Mouse (Mus musculus) C2C12 (cell line): ENCODE data around the gene Rfxank. TPM values are rescaled to one million over a fixed set of nuclear protein-coding genes. Genes with fewer than 3 reads are reported as not detected.
A peak's percentile ranks its signal among the peaks of the same experiment; 100 is the strongest.

Source experiments
- H3K27me3 ChIP-seq: one replicate; pipeline ENCODE4 v1.6.1; 2011; ENCODE audit not compliant: control insufficient read depth, insufficient read depth, insufficient read length
- H3K36me3 ChIP-seq: one replicate; pipeline ENCODE4 v1.6.1; 2011; ENCODE audit not compliant: control insufficient read depth, insufficient read depth
- H3K4me3 ChIP-seq: one replicate; pipeline ENCODE4 v1.5.1; 2011; ENCODE audit warnings: mild to moderate bottlenecking, control low read depth; ENCODE audit not compliant: poor library complexity, insufficient read depth, severe bottlenecking
- H3K79me2 ChIP-seq: one replicate; pipeline ENCODE4 v1.6.1; 2011; ENCODE audit not compliant: control insufficient read depth, insufficient read depth
- H3K79me3 ChIP-seq: one replicate; pipeline ENCODE4 v1.6.1; 2011; ENCODE audit warnings: low read depth, control low read depth
- H3ac ChIP-seq: one replicate; pipeline ENCODE3; 2011; ENCODE audit warnings: low read depth; ENCODE audit not compliant: control insufficient read depth, insufficient read length
- CEBPB ChIP-seq: IDR thresholded peaks from one replicate; pipeline ENCODE4 v1.6.1; 2011; ENCODE audit warnings: low read depth, mild to moderate bottlenecking, control low read depth, moderate library complexity
- CTCF ChIP-seq: IDR thresholded peaks from one replicate; pipeline ENCODE4 v1.5.1; 2011; ENCODE audit not compliant: control insufficient read depth, insufficient read depth, insufficient read length
- FOSL1 ChIP-seq: IDR thresholded peaks from one replicate; pipeline ENCODE4 v1.8.0; 2011; ENCODE audit warnings: mild to moderate bottlenecking, low read length; ENCODE audit not compliant: poor library complexity, insufficient read depth, severe bottlenecking
- MAX ChIP-seq: IDR thresholded peaks from one replicate; pipeline ENCODE4 v1.6.1; 2011; ENCODE audit warnings: mild to moderate bottlenecking, control low read depth
- MYOD1 ChIP-seq: IDR thresholded peaks from one replicate; pipeline ENCODE4 v1.6.1; 2011; ENCODE audit warnings: low read depth; ENCODE audit not compliant: control insufficient read depth, insufficient read length
- MYOG ChIP-seq: IDR thresholded peaks from one replicate; pipeline ENCODE4 v1.6.1; 2011; ENCODE audit not compliant: control insufficient read depth, insufficient read length; ENCODE audit errors: extremely low read depth
- USF1 ChIP-seq: IDR thresholded peaks from one replicate; pipeline ENCODE4 v1.6.1; 2011; ENCODE audit warnings: low read depth, mild to moderate bottlenecking, control low read depth, moderate library complexity
- microRNA-seq: library from miRNA; unstranded; fragments of <30 nt; microRNA quantifications from one replicate; pipeline ENCODE4, GENCODE M21; 2019; ENCODE audit warnings: borderline microRNAs expressed
- polyA plus RNA-seq: library from polyadenylated mRNA; unstranded; fragments of >200 nt; fragmentation: generic; extraction: Trizol; gene quantifications from one replicate; pipeline ENCODE4 v1.2.1, GENCODE M21; 2012; ENCODE audit warnings: missing spikeins

Rfxank gene
- polyA plus RNA-seq, 1 experiment: 7.9 TPM

DNA sequence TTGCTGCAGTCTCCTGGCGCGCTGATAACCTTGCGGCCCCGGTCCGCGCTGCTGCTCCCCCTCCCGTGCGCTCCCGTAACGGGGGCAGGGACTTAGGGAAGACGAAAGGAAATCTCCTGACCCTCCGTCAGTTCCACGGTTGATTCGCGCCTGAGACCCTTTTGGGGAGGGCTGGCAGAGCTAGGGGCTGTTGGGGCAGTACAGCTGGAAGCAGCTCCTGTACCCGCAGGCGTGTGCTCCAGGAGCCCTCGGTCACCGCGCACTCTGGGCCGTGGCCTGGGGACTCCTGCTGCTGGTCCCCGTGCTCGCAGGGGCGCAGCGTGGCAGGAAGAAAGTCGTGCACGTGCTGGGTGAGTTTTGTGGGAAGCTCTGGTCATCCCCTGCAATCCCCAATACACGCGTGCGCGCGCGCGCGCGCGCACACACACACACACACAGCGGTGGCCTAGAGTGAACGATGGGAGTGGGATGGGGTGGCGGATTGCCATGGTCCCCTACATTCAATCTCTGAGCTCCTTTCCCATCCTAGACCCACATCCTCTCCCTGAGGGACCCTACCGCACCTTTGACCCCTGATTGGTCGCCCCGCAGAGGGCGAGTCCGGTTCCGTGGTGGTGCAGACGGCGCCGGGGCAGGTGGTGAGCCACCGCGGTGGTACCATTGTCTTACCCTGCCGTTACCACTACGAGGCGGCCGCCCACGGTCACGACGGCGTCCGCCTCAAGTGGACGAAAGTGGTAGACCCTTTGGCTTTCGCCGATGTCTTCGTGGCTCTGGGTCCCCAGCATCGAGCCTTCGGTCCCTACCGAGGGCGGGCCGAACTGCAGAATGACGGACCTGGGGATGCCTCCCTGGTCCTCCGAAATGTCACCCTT lies 54.5 kb downstream of the Rfxank start:
- TF ChIP-seq CTCF (no peak), MYOG (no peak), USF1 (no peak), CEBPB (no peak)

DNA sequence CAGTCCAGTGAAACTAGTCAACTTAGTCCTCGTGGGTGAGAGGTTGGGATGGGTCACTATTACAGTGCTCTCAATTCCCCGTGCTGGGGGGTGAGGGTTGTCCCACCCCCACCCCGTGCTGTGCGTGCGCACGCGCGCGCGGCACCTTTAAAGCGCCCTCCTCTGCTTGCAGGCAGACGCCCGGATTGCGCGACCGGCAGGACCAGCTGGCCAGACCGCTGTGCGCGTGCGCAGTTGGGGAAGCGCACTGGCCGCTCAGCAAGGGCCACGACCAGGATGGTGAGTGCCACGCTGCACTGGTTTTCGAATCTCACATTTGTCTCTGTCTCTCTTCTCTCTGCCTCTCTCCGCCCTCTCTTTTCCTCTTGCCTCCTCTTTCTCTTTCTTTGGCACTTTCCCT lies 55.7 kb downstream of the Rfxank start, which contains the start of gene Hapln4:
Gene Hapln4 (plus strand): TSS at position 173 of the 400 bp plus-strand sequence.
- H3K27me3 ChIP-seq: peaks cover 35% of the 10 kb centered on the region
- H3K79me3 ChIP-seq: no peaks in the 10 kb centered on the region
- no peaks in the 10 kb centered on the region for H3K36me3 ChIP-seq
- no peak within 1 kb of the TSS for H3ac ChIP-seq
- no peaks in the 10 kb centered on the region for H3K79me2 ChIP-seq
- peak within 1 kb of the TSS; percentile 11 for H3K4me3 ChIP-seq
- TF ChIP-seq MYOG (no peak), MAX (no peak), CTCF (no peak), MYOD1 (no peak), FOSL1 (no peak), USF1 (no peak), CEBPB (no peak)

More for the DNA sequence above, 54.5 kb downstream of the Rfxank start:
- Histone ChIP-seq H3K79me2 (no peaks in the 10 kb centered on the region), H3K36me3 (no peaks in the 10 kb centered on the region), H3K27me3 (peaks cover 46% of the 10 kb centered on the region), H3K79me3 (no peaks in the 10 kb centered on the region), H3K4me3 (no peak overlapping the region), H3ac (no peak overlapping the region)

DNA sequence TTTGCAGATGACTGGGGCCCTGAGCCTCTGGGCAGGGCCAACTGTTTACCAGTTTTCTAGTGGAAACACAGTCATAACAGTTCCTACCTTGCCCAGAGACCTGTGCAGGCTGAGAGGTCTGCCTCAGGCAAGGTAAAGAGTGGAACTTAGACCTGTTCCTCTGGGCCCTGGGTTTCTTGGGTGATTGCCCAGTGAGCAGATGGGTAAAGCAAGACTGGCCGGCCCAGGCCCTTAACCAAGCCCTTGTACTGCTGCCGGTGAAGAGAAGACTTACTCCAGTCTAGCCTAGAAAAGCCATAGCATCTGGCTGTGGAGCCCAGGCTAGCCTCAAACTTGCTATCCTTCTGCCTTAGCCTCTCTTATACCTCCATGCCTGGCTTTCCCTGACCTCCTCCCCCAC lies 57.0 kb downstream of the Rfxank start:
- Histone ChIP-seq H3K27me3 (peaks cover 26% of the 10 kb centered on the region), H3K4me3 (no peak overlapping the region)
- TF ChIP-seq FOSL1 (no peak), USF1 (no peak), MYOD1 (no peak), MYOG (no peak), CEBPB (no peak), MAX (no peak), CTCF (no peak)

More for the DNA sequence above, 57.0 kb downstream of the Rfxank start:
- Histone ChIP-seq H3K36me3 (no peaks in the 10 kb centered on the region), H3K79me2 (no peaks in the 10 kb centered on the region), H3K79me3 (no peaks in the 10 kb centered on the region), H3ac (no peak overlapping the region)

Small RNAs within 50 kb of the gene (microRNA-seq; reads per million reads assigned to microRNA genes)
- not detected for gene Mir7066

Other genes with a start within 250 kb of the Rfxank start
- gene Tssk6, start 237.0 kb downstream of the Rfxank start, polyA plus RNA-seq: 0.57 TPM
- 135 TPM for gene Ndufa13, start 236.6 kb downstream of the Rfxank start, polyA plus RNA-seq
- 2.6 TPM for gene Yjefn3, start 236.4 kb downstream of the Rfxank start, polyA plus RNA-seq
- gene Gatad2a, start 142.8 kb downstream of the Rfxank start, polyA plus RNA-seq: 59.3 TPM
- 24.0 TPM for gene Mau2, start 96.4 kb downstream of the Rfxank start, polyA plus RNA-seq
- gene Sugp1, start 96.3 kb downstream of the Rfxank start, polyA plus RNA-seq: 28.2 TPM
- 0.57 TPM for gene Tm6sf2, start 66.2 kb downstream of the Rfxank start, polyA plus RNA-seq
- 1.0 TPM for gene Hapln4, start 55.7 kb downstream of the Rfxank start, polyA plus RNA-seq
- not detected for gene Ncan, start 18.3 kb downstream of the Rfxank start, polyA plus RNA-seq
- gene Nr2c2ap, start 7.8 kb downstream of the Rfxank start, polyA plus RNA-seq: 37.3 TPM
- 49.8 TPM for gene Borcs8, start 345 bp upstream of the Rfxank start, polyA plus RNA-seq
- gene Mef2b, start 557 bp upstream of the Rfxank start, polyA plus RNA-seq: 0.05 TPM
- 57.8 TPM for gene Tmem161a, start 33.2 kb upstream of the Rfxank start, polyA plus RNA-seq
- 0.61 TPM for gene Slc25a42, start 73.2 kb upstream of the Rfxank start, polyA plus RNA-seq
- gene Sugp2, start 95.1 kb upstream of the Rfxank start, polyA plus RNA-seq: 7.8 TPM
- 48.5 TPM for gene Armc6, start 95.3 kb upstream of the Rfxank start, polyA plus RNA-seq
- 66.5 TPM for gene Homer3, start 143.7 kb upstream of the Rfxank start, polyA plus RNA-seq
- 136 TPM for gene Ddx49, start 163.3 kb upstream of the Rfxank start, polyA plus RNA-seq
- gene Cope, start 163.4 kb upstream of the Rfxank start, polyA plus RNA-seq: 158 TPM
- 0.23 TPM for gene Cers1, start 176.6 kb upstream of the Rfxank start, polyA plus RNA-seq
- 0.16 TPM for gene Gdf1, start 190.7 kb upstream of the Rfxank start, polyA plus RNA-seq
- gene Upf1, start 214.1 kb upstream of the Rfxank start, polyA plus RNA-seq: 47.2 TPM
- gene Comp, start 234.4 kb upstream of the Rfxank start, polyA plus RNA-seq: 0.20 TPM